Mouse (Mus musculus) lung, postnatal 0 days (tissue): ENCODE measurements at regions not wholly inside any gene's neighbourhood (a gene's known extent, or its start where the extent isn't known, plus 50 kb on each side); places are given as distances from the start of the nearest gene placed in this dataset.

ENCODE experiments used
- CTCF ChIP-seq: IDR thresholded peaks from 2 replicates; pipeline ENCODE4 v1.5.1; 2016; ENCODE audit warnings: antibody characterized with exemption, mild to moderate bottlenecking
- EP300 ChIP-seq: IDR thresholded peaks from 2 replicates; pipeline ENCODE4 v1.6.1; 2016; ENCODE audit warnings: antibody characterized with exemption, mild to moderate bottlenecking, control low read depth

DNA sequence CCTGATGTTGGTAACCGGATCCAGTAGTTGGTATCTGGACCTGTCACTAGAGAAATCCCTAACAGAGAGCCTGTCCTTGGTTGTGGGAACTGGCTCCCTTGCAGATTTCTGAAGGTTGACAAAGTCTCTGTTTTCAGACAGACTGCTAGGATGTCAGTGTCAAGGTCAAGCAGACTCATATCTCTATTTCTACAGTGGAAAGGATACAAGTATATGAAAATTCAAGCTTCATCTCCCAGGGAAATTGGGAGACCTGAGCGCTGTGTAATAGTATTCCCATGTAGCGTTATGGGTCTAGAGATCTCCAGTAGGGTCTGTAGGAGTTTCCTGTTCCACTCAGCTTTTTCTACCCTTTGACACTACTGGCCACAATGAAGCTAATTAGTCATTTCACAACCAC, 287.4 kb upstream of the Pkdcc start:
- no peak for TF ChIP-seq CTCF
- TF ChIP-seq EP300: no peak
